Mouse (Mus musculus): ENCODE results near the gene Papln. TPM values are rescaled to one million over a fixed set of nuclear protein-coding genes. Genes with fewer than 3 reads are reported as not detected.

Gene Papln
- total RNA-seq (2021): 1 to 10 TPM; 1.7 to 2.1 TPM
- long read RNA-seq, experiment 1, partial matches to known transcripts: 0 of 1 reads
- long read RNA-seq, experiment 1, other reads (novel, unspliced or antisense): 1 of 1 reads
- long read RNA-seq, experiment 2: 0 reads

- no peak for DNase-seq
Measured at GRCm38 (mm10) chr12:83763311-83764043, at the start of gene Papln. Papln (plus strand) TSS chr12:83763634.

GRCm38 (mm10) chr12:83713749-83714148 lies 49.7 kb upstream of the Papln start:
- DNase-seq: no peak

GRCm38 (mm10) chr12:83716416-83717184 lies 46.8 kb upstream of the Papln start:
- no peak for DNase-seq

GRCm38 (mm10) chr12:83719431-83719830 lies 44.0 kb upstream of the Papln start:
- no peak for DNase-seq

- peak; percentile 10 for DNase-seq
Measured at GRCm38 (mm10) chr12:83721281-83721680, 42.2 kb upstream of the Papln start.

- DNase-seq: no peak
Measured at GRCm38 (mm10) chr12:83723037-83723436, 40.4 kb upstream of the Papln start.

GRCm38 (mm10) chr12:83726510-83727308 lies 36.7 kb upstream of the Papln start:
- DNase-seq: no peak

- DNase-seq: no peak
Measured at GRCm38 (mm10) chr12:83732225-83732624, 31.2 kb upstream of the Papln start.

- DNase-seq: no peak
Measured at GRCm38 (mm10) chr12:83734047-83734446, 29.4 kb upstream of the Papln start.

GRCm38 (mm10) chr12:83736236-83736635 lies 27.2 kb upstream of the Papln start:
- DNase-seq: no peak

- DNase-seq: no peak
Measured at GRCm38 (mm10) chr12:83738651-83739050, 24.8 kb upstream of the Papln start.

- no peak for DNase-seq
Measured at GRCm38 (mm10) chr12:83741722-83742121, 21.7 kb upstream of the Papln start.

- no peak for DNase-seq
Measured at GRCm38 (mm10) chr12:83742834-83743233, 20.6 kb upstream of the Papln start.

GRCm38 (mm10) chr12:83743712-83744111 lies 19.7 kb upstream of the Papln start:
- DNase-seq: no peak

GRCm38 (mm10) chr12:83749186-83749585 lies 14.2 kb upstream of the Papln start:
- no peak for DNase-seq

- peak; percentile 34 for DNase-seq
Measured at GRCm38 (mm10) chr12:83752495-83752894, 10.9 kb upstream of the Papln start.

GRCm38 (mm10) chr12:83758735-83759134 lies 4.7 kb upstream of the Papln start:
- no peak for DNase-seq

- no peak for DNase-seq
Measured at GRCm38 (mm10) chr12:83760201-83760600, 3.2 kb upstream of the Papln start.

- DNase-seq: no peak
Measured at GRCm38 (mm10) chr12:83762706-83763105, 728 bp upstream of the Papln start.

GRCm38 (mm10) chr12:83764044-83764365 lies 571 bp downstream of the Papln start:
- DNase-seq: no peak

- no peak for DNase-seq
Measured at GRCm38 (mm10) chr12:83764519-83764918, 1.1 kb downstream of the Papln start.

- DNase-seq: no peak
Measured at GRCm38 (mm10) chr12:83765965-83766603, 2.6 kb downstream of the Papln start.

All from gastrocnemius, postnatal 25 days (tissue).